Mouse (Mus musculus) central nervous system, embryonic 14 days (tissue): ENCODE data around the gene Gm13088. TPM values are rescaled to one million over a fixed set of nuclear protein-coding genes. Genes with fewer than 3 reads are reported as not detected.

Experiments
- polyA plus RNA-seq: library from polyadenylated mRNA; depleted of rRNA; stranded (reverse); fragments of >200 nt; gene quantifications from 2 replicates; pipeline ENCODE4 v1.2.3, GENCODE M21; 2012; rRNA removed

Gm13088 gene
- not detected in 2 replicates for polyA plus RNA-seq

DNA sequence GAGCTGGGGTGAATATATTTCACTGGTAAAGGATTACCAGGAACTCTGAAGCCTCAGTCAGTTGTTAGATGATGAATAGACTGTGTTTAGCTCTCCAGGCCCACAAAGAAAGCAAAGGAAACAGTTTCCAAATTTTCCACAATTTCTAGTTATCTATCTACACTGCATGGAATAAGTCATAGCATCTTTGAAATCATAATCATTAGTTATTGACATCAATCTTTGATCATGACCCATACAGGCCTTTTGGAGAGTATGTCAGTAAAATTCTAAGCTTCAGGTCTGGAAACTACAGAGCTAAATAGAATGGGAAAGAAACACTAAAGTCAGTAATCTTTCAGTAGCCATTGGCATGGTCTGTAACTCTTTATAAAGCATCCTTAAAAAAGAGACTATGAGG lies at the start of gene Gm13088:
Gm13088 (minus strand) TSS at position 101 of the 400 bp plus-strand sequence.

DNA sequence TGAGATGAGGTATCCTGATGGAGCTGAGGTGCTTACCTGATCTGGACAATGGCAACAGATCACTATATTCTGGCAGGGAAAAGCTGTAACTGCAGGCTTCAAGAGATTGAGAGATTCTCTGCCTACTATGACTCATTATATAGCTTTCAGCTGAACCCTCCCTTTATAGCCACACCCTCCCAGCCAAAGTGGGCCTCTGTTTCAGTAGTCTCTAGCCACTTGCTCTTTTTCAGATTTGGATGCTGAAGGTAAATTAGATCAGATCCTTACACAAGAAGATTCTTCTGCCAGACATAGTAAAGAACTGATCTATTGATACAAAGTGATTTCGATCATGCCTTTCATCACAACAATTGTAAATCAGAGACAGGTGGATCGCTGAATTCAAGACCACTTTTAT lies 45.6 kb upstream of the Gm13088 start, which contains the start of gene Gm13089:
Gm13089 (minus strand) TSS at position 101 of the 400 bp plus-strand sequence.

DNA sequence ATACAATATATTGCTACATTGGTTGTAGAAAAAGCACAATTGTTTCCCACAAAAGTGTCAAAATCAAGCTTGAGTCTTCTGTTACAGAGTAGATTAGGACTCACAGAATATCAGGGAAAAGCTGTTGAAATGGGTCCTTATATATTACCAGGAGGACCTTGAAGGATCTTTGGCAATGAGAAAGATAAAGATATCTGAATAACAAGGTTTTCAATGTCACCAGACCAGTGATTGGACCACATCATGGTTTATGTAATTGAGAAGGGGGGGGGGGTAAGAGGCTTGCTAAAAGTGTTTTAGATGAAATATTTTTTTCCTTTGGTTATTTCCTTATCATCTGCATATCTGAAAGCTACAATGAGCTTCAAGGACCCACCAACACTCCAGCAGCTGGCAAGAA lies 42.3 kb downstream of the Gm13088 start, which contains the start of gene Gm13083:
Gm13083 (plus strand) TSS at position 301 of the 400 bp plus-strand sequence.

Other genes starting within 250 kb of the Gm13088 start
- gene Pramef8, start 244.8 kb downstream of the Gm13088 start, polyA plus RNA-seq: 10.8 and 12.1 TPM in 2 replicates
- not detected in 2 replicates for gene Oog4, start 206.9 kb downstream of the Gm13088 start, polyA plus RNA-seq
- gene Gm13043, start 145.9 kb downstream of the Gm13088 start, polyA plus RNA-seq: not detected in 2 replicates
- gene Gm13040, start 121.3 kb downstream of the Gm13088 start, polyA plus RNA-seq: not detected in 2 replicates
- gene BC080695, start 105.5 kb downstream of the Gm13088 start, polyA plus RNA-seq: not detected in 2 replicates
- not detected in 2 replicates for gene Gm13057, start 105.5 kb downstream of the Gm13088 start, polyA plus RNA-seq
- gene Gm13083, start 42.2 kb downstream of the Gm13088 start, polyA plus RNA-seq: not detected in 2 replicates
- gene Gm13089, start 45.5 kb upstream of the Gm13088 start, polyA plus RNA-seq: not detected in 2 replicates
- gene Gm13078, start 62.2 kb upstream of the Gm13088 start, polyA plus RNA-seq: not detected in 2 replicates
- not detected in 2 replicates for gene Gm13023, start 132.1 kb upstream of the Gm13088 start, polyA plus RNA-seq
- not detected in 2 replicates for gene Gm13084, start 158.8 kb upstream of the Gm13088 start, polyA plus RNA-seq
- not detected in 2 replicates for gene Gm13103, start 189.3 kb upstream of the Gm13088 start, polyA plus RNA-seq
- not detected in 2 replicates for gene Pramef6, start 243.1 kb upstream of the Gm13088 start, polyA plus RNA-seq